Mouse (Mus musculus) liver, adult (tissue): ENCODE results near the gene Fam71e2.

Experiments used
- GATA4 ChIP-seq: IDR thresholded peaks from 2 replicates; pipeline ENCODE4 v1.6.1; 2014; ENCODE audit warnings: mild to moderate bottlenecking, low read length; ENCODE audit not compliant: insufficient replicate concordance

Gene Fam71e2

GRCm38 (mm10) chr7:4782759-4783158, 11.7 kb upstream of the Fam71e2 start, which contains the start of the genes Il11 and Tmem190:
Gene Il11 (minus strand): TSS chr7:4782859.
Gene Tmem190 (plus strand): TSS chr7:4782937.
- no peak for TF ChIP-seq GATA4

GRCm38 (mm10) chr7:4782130-4782529, 11.0 kb upstream of the Fam71e2 start:
- TF ChIP-seq GATA4, result no peak

GRCm38 (mm10) chr7:4779921-4780320, 8.8 kb upstream of the Fam71e2 start:
- TF ChIP-seq GATA4, result no peak

- TF ChIP-seq GATA4, result no peak
These were observed 6.9 kb upstream of the Fam71e2 start for GRCm38 (mm10) chr7:4777851-4778637.

- TF ChIP-seq GATA4, result no peak
These were observed 6.0 kb upstream of the Fam71e2 start for GRCm38 (mm10) chr7:4776861-4777830.

GRCm38 (mm10) chr7:4776131-4776530, 5.0 kb upstream of the Fam71e2 start:
- TF ChIP-seq GATA4, result no peak

- TF ChIP-seq GATA4, result no peak
These were observed 6.0 kb downstream of the Fam71e2 start for GRCm38 (mm10) chr7:4764946-4765710.

GRCm38 (mm10) chr7:4759670-4760069, 11.4 kb downstream of the Fam71e2 start:
- no peak for TF ChIP-seq GATA4

- TF ChIP-seq GATA4, result no peak
These were observed 18.1 kb downstream of the Fam71e2 start, which contains the start of gene Cox6b2 for GRCm38 (mm10) chr7:4752821-4753570. Gene Cox6b2 (minus strand): TSS chr7:4753094.

- no peak for TF ChIP-seq GATA4
These were observed 18.9 kb downstream of the Fam71e2 start for GRCm38 (mm10) chr7:4751971-4752820.

- TF ChIP-seq GATA4, result no peak
These were observed 21.9 kb downstream of the Fam71e2 start for GRCm38 (mm10) chr7:4749169-4749568.

- TF ChIP-seq GATA4, result no peak
These were observed 22.8 kb downstream of the Fam71e2 start for GRCm38 (mm10) chr7:4748321-4748720.

GRCm38 (mm10) chr7:4747156-4747899, 23.8 kb downstream of the Fam71e2 start:
- TF ChIP-seq GATA4, result no peak
